Mouse (Mus musculus): Measurements from ENCODE around the gene Nptx2. TPM values are rescaled to one million over a fixed set of nuclear protein-coding genes. Genes with fewer than 3 reads are reported as not detected.

The Nptx2 gene
- total and polyA plus RNA-seq, 3 experiments, result not detected

- H3K79me2 ChIP-seq (ENCODE audit: control insufficient read depth, insufficient read depth, low read length, poor library complexity), result no peaks in the 10 kb centered on the region
- TF ChIP-seq MAX (IDR thresholded peaks at IDR 0.05; ENCODE audit: low read length), result no peak
- no peak for TF ChIP-seq NELFE (IDR thresholded peaks at IDR 0.05; ENCODE audit: low read depth, low read length)
- no peak overlapping the region for H3K9ac ChIP-seq (ENCODE audit: control insufficient read depth, low read depth, low read length, poor library complexity, severe bottlenecking)
- H3K36me3 ChIP-seq (ENCODE audit: control insufficient read depth in 1 of 2, insufficient read depth in 2 of 2, low read length in 2 of 2), result no peaks in the 10 kb centered on the region
- no peaks in the 10 kb centered on the region for H3K9me3 ChIP-seq (replicated peaks; ENCODE audit: insufficient read depth, low read length)
- no peaks in the 10 kb centered on the region for H3K27me3 ChIP-seq (ENCODE audit: control insufficient read depth in 1 of 2, insufficient read depth in 2 of 2, low read length in 2 of 2)
- no peak overlapping the region for H3K4me3 ChIP-seq (ENCODE audit: control insufficient read depth in 1 of 2, insufficient read depth in 1 of 2, low read depth in 2 of 2, low read length in 2 of 2)
- H3K27ac ChIP-seq (ENCODE audit: control insufficient read depth, low read depth, low read length), result no peak overlapping the region
- H3K4me1 ChIP-seq (ENCODE audit: control insufficient read depth in 1 of 2, insufficient read depth in 2 of 2, low read length in 2 of 2), result no peaks in the 10 kb centered on the region
- DNase-seq (ENCODE audit: low read depth, low spot score), result no peak
Observed at GRCm38 (mm10) chr5:144591248-144591880, 45.7 kb downstream of the Nptx2 start.

GRCm38 (mm10) chr5:144594796-144595195 is 49.1 kb downstream of the Nptx2 start:
- no peaks in the 10 kb centered on the region for H3K9me3 ChIP-seq (replicated peaks; ENCODE audit: insufficient read depth, low read length)
- no peaks in the 10 kb centered on the region for H3K79me2 ChIP-seq (ENCODE audit: control insufficient read depth, insufficient read depth, low read length, poor library complexity)
- H3K27ac ChIP-seq (ENCODE audit: control insufficient read depth, low read depth, low read length), result no peak overlapping the region
- no peak for TF ChIP-seq ETS1 (IDR thresholded peaks at IDR 0.05; ENCODE audit: low read depth, low read length)
- TF ChIP-seq MYB (IDR thresholded peaks at IDR 0.05; ENCODE audit: low read depth, low read length), result no peak
- TF ChIP-seq MAX (IDR thresholded peaks at IDR 0.05; ENCODE audit: low read length), result no peak
- no peak for DNase-seq (ENCODE audit: low read depth, low spot score)
- no peaks in the 10 kb centered on the region for H3K36me3 ChIP-seq (ENCODE audit: control insufficient read depth in 1 of 2, insufficient read depth in 2 of 2, low read length in 2 of 2)
- H3K4me3 ChIP-seq (ENCODE audit: control insufficient read depth in 1 of 2, insufficient read depth in 1 of 2, low read depth in 2 of 2, low read length in 2 of 2), result no peak overlapping the region
- H3K27me3 ChIP-seq (ENCODE audit: control insufficient read depth in 1 of 2, insufficient read depth in 2 of 2, low read length in 2 of 2), result no peaks in the 10 kb centered on the region
- H3K9ac ChIP-seq (ENCODE audit: control insufficient read depth, low read depth, low read length, poor library complexity, severe bottlenecking), result no peak overlapping the region
- no peaks in the 10 kb centered on the region for H3K4me1 ChIP-seq (ENCODE audit: control insufficient read depth in 1 of 2, insufficient read depth in 2 of 2, low read length in 2 of 2)

Other genes starting within 250 kb of the Nptx2 start
- gene Baiap2l1, start 187.8 kb upstream of the Nptx2 start, total RNA-seq (2012; rRNA removed), result not detected in 2 replicates
- gene Baiap2l1, start 187.8 kb upstream of the Nptx2 start, polyA plus RNA-seq (2012; ENCODE audit: insufficient read depth in 1 of 2, insufficient read length in 2 of 2, low read depth in 1 of 2, low replicate concordance in 2 of 2, missing spikeins in 1 of 2), result under 1 TPM in 1 of 2 experiments, not detected in 1; 0.06 TPM
- not detected in 2 replicates for gene Tmem130, start 215.9 kb downstream of the Nptx2 start, total RNA-seq (2012; rRNA removed)
- gene Tmem130, start 215.9 kb downstream of the Nptx2 start, polyA plus RNA-seq (2012; ENCODE audit: insufficient read depth in 1 of 2, insufficient read length in 2 of 2, low read depth in 1 of 2, low replicate concordance in 2 of 2, missing spikeins in 1 of 2), result under 1 TPM in 1 of 2 experiments, not detected in 1; 0.14 TPM
- gene Trrap, start 221.8 kb downstream of the Nptx2 start, total RNA-seq (2012; rRNA removed), result 44.1 and 48.9 TPM in 2 replicates
- gene Trrap, start 221.8 kb downstream of the Nptx2 start, polyA plus RNA-seq (2012; ENCODE audit: insufficient read depth in 1 of 2, insufficient read length in 2 of 2, low read depth in 1 of 2, low replicate concordance in 2 of 2, missing spikeins in 1 of 2), result 10 to 100 TPM; 45.6 to 91.6 TPM

All from MEL (cell line).